Mouse (Mus musculus) CD4-positive, CD25-positive, alpha-beta regulatory T cell (primary cell): ENCODE measurements around the gene Stat2. TPM values are rescaled to one million over a fixed set of nuclear protein-coding genes. Genes with fewer than 3 reads are reported as not detected.

ENCODE experiments used
- polyA plus RNA-seq: library from polyadenylated mRNA; unstranded; fragments of 100-300 nt; shearing (Covaris generic); gene quantifications from one replicate; pipeline ENCODE4 v1.2.1, GENCODE M21; 2017

The Stat2 gene
- 78.3 TPM for polyA plus RNA-seq

DNA sequence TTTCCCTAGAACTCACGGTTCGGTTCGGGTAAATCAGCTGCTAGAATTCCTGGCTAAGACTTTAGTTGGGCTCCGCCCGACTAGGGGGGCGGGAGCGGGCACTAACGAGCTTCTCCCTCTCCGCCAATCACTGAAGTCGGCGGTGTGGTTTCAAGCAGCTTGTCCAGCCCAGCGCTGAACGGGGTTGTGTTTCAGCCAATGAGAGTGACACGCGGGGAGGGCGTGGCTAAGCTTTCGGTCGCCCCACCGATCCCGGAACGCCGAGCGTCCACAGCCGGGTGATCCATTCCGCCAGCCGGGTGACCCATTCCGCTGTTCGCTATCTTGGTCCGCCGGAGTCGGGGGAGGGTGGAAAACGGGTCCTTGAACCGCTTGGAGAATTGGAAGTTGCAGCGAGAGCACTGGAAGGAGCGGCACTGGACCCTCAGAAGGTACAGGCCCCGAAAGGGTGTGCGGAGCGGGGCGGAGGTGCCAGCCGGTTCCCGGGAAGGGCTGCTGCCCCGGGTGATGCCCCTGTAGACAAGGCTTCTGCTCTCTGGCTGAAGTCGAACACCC, at the start of gene Stat2:
Gene Stat2, plus strand, starts transcription at position 273 of the 555 bp plus-strand sequence.

DNA sequence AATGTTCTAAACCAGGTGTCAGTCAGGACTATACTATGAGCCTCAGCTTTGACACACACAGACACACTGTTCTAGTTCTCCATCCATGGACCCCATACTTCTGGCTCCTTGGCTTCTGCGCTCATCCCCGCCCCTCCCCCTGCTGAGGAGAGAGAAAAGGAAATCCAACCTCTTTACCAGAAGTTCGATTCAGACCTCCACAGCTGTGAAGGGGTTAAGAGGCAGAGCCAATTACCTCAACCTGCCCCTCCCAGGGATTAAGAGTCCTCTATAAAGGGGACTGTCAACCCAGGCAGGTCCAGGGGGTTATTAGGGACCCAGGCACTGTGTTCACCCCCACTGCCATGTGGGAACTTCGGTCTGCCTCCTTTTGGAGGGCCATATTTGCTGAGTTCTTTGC, 44.8 kb upstream of the Stat2 start, which contains the start of gene Mip:
Gene Mip, plus strand, starts transcription at position 301 of the 400 bp plus-strand sequence.

DNA sequence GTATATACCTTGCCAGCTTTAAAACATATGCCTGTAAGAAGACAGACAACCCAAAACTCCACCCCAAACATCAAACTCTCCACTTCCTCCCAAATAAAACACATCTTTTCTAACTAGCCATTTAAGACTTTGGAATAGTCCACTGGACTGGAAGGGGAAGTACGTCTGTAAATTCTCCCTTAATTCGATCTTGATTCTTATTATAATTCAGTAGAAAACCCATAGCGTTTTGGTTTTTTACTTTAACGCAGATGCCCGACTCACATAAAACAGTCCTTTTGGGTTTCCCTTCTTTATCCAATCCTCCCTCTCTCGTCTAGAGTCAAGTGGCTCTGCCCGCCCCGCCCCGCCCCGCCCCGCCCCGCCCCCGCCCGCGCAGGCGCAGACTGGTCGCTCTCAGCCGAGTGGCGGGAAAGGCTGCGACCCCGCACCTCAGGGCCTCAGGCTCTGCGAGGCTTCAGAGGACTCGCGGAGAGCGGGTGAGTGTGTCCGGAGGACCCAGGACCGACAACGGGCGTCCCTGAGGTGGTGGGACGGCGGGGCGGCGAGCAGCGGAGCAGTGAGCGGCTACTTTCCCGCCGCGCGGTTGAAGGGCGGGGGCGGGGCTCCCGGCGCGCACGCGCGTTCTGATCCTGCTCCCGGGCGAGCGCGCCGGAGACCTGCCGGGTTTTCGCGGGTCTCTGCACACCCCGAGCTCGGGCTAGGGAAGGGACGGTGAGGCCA, 38.5 kb upstream of the Stat2 start, which contains the start of gene Timeless:
Gene Timeless, plus strand, starts transcription at position 369 of the 723 bp plus-strand sequence.

DNA sequence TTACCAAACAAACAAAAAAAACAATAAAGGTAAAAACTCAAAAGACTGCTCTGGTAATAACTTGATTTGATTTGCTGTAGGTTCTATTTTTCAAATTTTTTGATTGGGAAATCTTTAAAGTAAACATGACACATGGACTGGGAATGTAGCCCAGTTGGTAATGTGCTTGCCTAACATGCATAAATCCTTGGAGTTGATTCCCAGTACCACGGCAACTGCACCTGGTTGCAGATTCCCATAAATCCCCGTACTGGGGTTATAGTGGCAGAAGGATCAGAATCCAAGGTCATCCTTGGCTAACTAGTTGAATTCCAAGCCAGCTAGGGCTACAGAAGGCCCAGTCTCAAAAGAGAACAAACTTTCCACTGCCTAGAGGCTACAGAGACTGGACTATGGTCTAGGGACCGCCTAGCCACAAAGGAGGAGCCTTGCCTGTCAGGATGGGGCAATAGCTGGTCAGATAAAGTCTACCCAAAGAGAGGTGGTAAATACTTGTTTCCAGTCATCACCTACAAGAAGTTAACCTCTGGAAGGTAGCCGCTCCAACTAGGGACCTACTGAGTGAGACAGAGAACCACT, 16.6 kb upstream of the Stat2 start, which contains the start of gene Apon:
Gene Apon, plus strand, starts transcription at position 420 of the 579 bp plus-strand sequence.

DNA sequence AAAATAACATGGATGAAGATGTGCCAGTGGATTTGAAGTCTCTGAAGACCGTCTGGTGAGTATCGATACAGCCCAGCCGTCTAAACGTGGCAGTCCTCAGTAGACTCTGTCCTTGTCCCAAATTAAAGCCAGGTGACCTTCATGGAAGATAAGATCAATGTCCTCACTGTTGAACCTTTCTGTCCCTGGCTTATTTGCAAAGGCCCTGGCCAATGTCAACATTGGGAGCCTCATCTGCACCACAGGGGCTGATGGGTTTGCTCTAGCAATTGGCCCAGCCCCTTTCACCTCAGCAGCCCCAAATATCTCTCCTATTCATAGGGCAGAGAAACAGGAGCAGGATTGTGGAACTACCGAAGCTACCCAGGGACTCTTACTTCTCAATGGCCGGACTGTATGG, 2.0 kb upstream of the Stat2 start, which contains the start of gene Apof:
Gene Apof, plus strand, starts transcription at position 301 of the 400 bp plus-strand sequence.

DNA sequence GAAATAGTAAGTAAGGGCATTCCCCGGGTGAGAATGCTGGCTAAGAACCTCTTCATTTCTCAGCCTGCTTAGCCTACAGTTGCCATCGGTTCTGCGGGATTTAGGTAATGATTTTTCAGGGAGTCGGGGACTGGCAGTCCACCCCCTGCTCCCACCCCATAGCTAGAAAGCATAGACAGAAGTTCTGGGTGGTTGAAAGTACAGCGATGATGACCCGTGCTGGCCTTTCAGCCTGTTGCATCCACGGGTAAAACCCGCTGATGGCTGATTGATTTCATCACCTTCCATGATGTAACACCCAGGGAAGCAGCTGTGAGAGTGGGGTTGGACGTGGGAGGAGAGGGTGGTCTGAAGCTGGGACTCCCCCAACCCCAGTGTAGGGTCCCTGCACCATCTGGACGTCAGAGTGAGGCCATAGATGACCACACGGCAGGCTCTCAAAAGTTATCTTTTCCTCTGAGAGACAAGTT, 28.4 kb downstream of the Stat2 start, which contains the start of gene Il23a:
Gene Il23a, minus strand, starts transcription at position 51 of the 470 bp plus-strand sequence.

DNA sequence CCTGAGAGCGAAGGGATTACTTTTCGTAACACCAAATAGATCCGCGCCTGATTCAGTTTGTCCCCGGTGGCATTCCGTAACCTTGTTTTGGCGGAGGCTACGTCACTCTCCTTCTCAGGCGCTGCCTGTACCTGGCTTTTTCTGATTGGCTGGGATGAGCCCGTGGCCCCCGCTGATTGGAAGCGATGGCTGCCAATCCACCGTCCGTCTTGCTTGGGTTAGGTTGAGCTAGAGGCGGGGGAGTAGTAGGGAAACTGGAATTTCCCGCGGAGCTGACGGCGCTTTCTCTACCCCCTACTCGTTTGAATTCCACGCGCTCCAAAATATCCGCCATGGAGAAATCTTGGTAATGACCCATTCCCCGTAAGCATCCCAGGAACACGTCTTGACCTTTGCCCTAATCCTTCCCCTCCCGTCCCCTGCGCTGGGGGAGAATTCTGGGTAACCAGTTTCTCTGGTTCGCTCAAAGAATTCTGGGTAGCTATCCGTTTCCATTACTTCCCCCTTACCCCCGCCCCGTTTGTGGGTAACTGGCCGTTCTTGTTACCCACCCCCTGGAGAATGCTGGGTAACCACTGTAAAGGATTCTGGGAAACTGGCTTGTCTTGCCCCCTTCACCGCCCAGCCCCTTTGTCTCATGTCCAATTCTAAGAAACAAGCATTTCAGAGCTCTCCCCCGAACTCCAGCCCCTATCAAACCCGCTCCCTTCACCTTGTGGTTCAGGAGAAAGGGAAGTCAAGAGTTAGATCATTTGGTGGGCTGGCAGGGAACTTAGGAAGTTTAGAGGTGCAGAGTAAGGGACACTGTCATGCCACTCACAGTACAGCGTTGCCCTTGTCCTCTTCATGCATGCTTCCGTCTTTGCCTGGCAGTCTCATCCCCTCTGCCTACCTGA, 33.0 kb downstream of the Stat2 start, which contains the start of gene Pan2:
Gene Pan2, plus strand, starts transcription at position 210 of the 896 bp plus-strand sequence.

DNA sequence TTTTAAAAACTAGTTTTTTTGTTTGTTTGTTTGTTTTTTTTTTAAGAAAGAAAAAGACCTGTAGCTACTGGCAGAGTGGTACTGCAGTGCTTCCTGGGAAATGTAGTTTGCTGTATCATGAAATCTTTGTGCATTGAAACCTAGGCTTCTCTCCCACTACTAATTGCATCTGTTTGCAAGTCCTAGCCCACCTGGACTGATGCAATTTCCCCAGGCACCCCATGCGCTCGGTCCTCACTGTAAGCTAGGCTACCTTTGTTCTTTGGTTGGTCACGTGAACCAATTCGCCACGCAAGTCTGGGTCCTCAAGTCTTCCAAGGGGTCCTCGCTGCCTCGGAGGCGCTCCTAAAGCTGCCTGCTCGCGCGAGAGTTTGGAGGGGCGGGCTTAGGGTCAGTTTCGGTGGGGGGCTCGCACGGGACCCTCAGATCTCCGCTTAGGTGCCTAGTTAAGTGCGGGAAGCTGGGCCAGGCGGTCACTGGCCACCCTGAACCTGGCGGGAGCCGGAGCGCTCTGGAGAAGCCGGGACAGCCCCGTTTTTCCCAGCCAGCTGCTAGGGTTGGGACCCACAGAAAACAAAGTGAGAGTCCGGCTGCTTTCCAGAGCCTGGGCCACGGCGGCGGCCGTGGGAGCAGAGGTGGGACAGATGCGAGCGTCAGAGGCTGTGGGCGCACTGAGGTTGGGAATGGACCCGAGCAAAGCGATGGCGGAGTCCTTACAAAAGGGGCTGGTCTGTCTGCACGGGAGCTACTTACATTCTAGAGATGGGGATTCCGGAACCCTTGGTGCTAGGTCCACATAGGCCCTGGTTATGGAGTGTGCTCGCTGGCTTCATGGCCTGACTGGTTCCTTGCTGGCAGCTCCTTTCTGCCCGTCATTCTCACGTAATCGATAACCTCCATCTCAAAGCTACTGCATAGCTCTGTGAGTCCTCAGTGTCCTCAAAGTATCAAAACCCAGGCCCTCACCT, 52.1 kb downstream of the Stat2 start, which contains the start of gene Cnpy2:
Gene Cnpy2, plus strand, starts transcription at position 319 of the 968 bp plus-strand sequence.

DNA sequence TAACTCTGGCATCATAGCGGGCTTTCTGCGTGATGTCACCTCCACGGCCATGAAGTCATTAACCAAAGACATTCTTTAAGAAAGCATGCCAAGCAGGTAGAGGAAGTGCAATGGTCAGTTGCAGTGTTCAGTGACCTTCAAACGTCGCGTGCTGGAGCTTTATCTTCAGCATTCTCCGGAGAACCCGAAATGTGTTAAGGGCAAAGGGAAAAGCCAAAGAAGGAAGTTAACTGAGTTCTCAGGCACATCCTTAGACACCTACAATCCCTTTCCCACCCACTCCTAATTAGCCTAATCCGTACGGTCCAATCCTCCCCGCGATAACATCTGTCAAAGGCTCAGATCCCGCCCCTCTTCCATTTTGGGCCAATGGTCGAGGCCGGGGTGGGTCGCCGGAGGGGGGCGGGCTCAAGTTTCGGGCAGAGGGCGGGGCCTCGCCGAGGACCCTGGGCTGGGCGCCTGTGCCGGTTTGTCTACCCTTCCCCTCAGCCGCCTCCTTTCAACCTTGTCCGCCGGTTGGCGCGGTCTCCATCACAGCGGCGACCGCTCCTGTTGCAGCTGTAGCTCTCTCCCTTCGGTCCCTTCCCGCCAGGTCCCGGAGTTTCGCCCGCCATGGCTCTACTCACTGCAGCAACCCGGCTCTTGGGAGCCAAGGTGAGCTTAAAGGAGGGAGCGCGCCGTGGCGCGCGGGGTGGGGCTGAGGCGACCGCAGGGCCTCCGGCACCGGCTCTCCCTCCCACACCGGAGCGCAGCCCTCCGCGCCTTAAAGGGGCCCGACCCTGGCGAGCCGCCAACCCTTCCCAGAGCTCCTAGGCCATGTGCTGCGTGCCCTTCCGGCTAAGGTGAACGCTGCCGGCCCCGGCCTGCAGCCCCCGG, 67.2 kb downstream of the Stat2 start, which contains the start of gene Cs:
Gene Cs, plus strand, starts transcription at position 429 of the 876 bp plus-strand sequence.

Other genes with a start within 250 kb of the Stat2 start
- gene Naca, start 235.0 kb upstream of the Stat2 start, polyA plus RNA-seq, result 553 TPM
- gene Ptges3, start 211.6 kb upstream of the Stat2 start, polyA plus RNA-seq, result 129 TPM
- gene Atp5b, start 187.3 kb upstream of the Stat2 start, polyA plus RNA-seq, result 1,208 TPM
- gene Baz2a, start 179.0 kb upstream of the Stat2 start, polyA plus RNA-seq, result 73.2 TPM
- 29.8 TPM for gene Rbms2, start 90.3 kb upstream of the Stat2 start, polyA plus RNA-seq
- 0.59 TPM for gene Gls2, start 76.1 kb upstream of the Stat2 start, polyA plus RNA-seq
- gene Spryd4, start 58.8 kb upstream of the Stat2 start, polyA plus RNA-seq, result 15.2 TPM
- not detected for gene Mip, start 44.7 kb upstream of the Stat2 start, polyA plus RNA-seq
- 26.8 TPM for gene Timeless, start 38.5 kb upstream of the Stat2 start, polyA plus RNA-seq
- gene Apon, start 16.5 kb upstream of the Stat2 start, polyA plus RNA-seq, result 0.17 TPM
- gene Apof, start 1.9 kb upstream of the Stat2 start, polyA plus RNA-seq, result not detected
- not detected for gene Il23a, start 28.2 kb downstream of the Stat2 start, polyA plus RNA-seq
- 45.7 TPM for gene Pan2, start 32.8 kb downstream of the Stat2 start, polyA plus RNA-seq
- 121 TPM for gene Cnpy2, start 51.9 kb downstream of the Stat2 start, polyA plus RNA-seq
- gene Cs, start 67.2 kb downstream of the Stat2 start, polyA plus RNA-seq, result 164 TPM
- gene Coq10a, start 98.4 kb downstream of the Stat2 start, polyA plus RNA-seq, result 35.0 TPM
- 7.0 TPM for gene Ankrd52, start 106.6 kb downstream of the Stat2 start, polyA plus RNA-seq
- 0.32 TPM for gene Slc39a5, start 130.7 kb downstream of the Stat2 start, polyA plus RNA-seq
- gene Nabp2, start 140.9 kb downstream of the Stat2 start, polyA plus RNA-seq, result 104 TPM
- gene Rnf41, start 141.1 kb downstream of the Stat2 start, polyA plus RNA-seq, result 39.7 TPM
- 127 TPM for gene Smarcc2, start 188.7 kb downstream of the Stat2 start, polyA plus RNA-seq
- 1,369 TPM for gene Myl6, start 223.6 kb downstream of the Stat2 start, polyA plus RNA-seq
- 3.9 TPM for gene Myl6b, start 228.1 kb downstream of the Stat2 start, polyA plus RNA-seq